Mouse (Mus musculus): Measurements from ENCODE around the gene Lce1a1. TPM values are rescaled to one million over a fixed set of nuclear protein-coding genes. Genes with fewer than 3 reads are reported as not detected.

Gene Lce1a1
- total and polyA plus RNA-seq, 3 experiments = not detected

DNA sequence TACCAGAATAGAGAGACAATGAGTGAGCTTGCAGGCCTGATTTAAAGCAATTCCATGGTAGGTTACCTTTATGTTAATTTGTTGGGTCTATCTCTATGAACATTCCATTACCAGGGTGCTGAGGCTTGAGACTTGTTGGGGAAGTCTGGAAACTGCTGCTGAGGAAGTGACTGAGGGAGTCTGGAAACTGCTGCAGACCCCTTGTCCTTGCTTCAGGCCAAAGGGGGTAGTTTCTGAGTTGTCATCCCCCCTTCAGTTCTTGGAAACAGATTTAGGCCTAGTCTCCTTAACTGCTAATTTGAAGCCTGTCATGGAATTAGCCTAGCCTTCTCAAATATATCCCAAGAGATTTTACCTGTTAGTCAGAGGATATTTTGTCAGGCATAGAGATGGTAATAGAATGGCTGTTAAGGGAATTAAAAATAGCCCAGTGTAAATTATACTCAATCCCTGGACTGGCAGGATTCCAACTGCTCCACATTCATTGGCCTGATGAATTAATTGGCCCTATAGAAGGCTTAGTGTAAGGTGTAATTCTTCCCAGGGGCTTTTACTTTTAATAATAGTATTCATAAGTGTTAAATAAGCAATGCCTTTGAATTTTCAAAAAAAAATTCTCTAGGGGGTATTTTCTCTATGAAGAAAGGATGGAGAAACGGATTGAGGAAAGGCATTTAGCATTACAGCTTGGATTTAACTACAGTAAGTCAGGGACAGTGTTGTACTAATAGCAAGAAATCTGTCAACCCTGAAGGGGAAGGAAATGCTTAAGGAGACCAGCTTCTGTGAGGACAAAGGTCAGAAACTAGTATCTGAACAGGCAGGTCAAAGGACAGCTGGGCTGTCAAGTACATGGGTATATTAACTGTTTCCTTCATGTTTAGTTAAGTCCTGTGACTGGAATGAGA lies 10.1 kb downstream of the Lce1a1 start:
- dilution Hi-C loops (cut with MboI; ENCODE audit: extremely low pct_ligation_motif_present, extremely low pct_unique_long_range_greater_than_20kb, low sequenced_read_pairs) = no loop called here
- H3K9ac ChIP-seq (ENCODE audit: insufficient read depth, low read depth) = no peak overlapping the region
- no peak overlapping the region for H3K4me3 ChIP-seq (replicated peaks in 1 of 3; ENCODE audit: low read depth in 2 of 3, low read length in 2 of 3, poor library complexity in 1 of 3)
- no peaks in the 10 kb centered on the region for H3K36me3 ChIP-seq (replicated peaks in 1 of 2; ENCODE audit: control insufficient read depth in 1 of 2, insufficient read depth in 1 of 2, low read length in 1 of 2)
- H3K9me3 ChIP-seq (replicated peaks; ENCODE audit: low read length) = no peaks in the 10 kb centered on the region
- in situ Hi-C loops (cut with MboI; ENCODE audit: low pct_ligation_motif_present, low pct_unique_long_range_greater_than_20kb, low sequenced_read_pairs) = no loop called here
- no peaks in the 10 kb centered on the region for H3K4me1 ChIP-seq (ENCODE audit: control insufficient read depth in 1 of 2, insufficient read depth in 2 of 2)
- H3K4me2 ChIP-seq (ENCODE audit: insufficient read depth, low read depth, poor library complexity, severe bottlenecking) = no peak overlapping the region
- TF ChIP-seq NELFE (IDR thresholded peaks at IDR 0.05; ENCODE audit: low read depth, low read length) (no peak), TCF12 (IDR thresholded peaks at IDR 0.05; ENCODE audit: low read depth, low read length) (no peak), PAX5 (IDR thresholded peaks at IDR 0.05; ENCODE audit: low read length) (no peak), TBP (conservative IDR thresholded peaks at IDR 0.05; ENCODE audit: low read depth, low read length) (no peak), HCFC1 (IDR thresholded peaks at IDR 0.05; ENCODE audit: low read depth, low read length) (no peak), MAX (IDR thresholded peaks at IDR 0.05; ENCODE audit: low read length) (no peak), CHD1 (IDR thresholded peaks at IDR 0.05; ENCODE audit: low read depth, low read length) (no peak), ZNF384 (IDR thresholded peaks at IDR 0.05; ENCODE audit: low read depth, low read length) (no peak), POLR2AphosphoS2 (IDR thresholded peaks at IDR 0.05; ENCODE audit: low read depth, low read length) (no peak), RCOR1 (conservative IDR thresholded peaks at IDR 0.05; ENCODE audit: low read depth, low read length) (no peak), GABPA (IDR thresholded peaks at IDR 0.05; ENCODE audit: insufficient replicate concordance, low read depth, low read length) (no peak), ELF1 (IDR thresholded peaks at IDR 0.05; ENCODE audit: low read depth, low read length) (no peak), ZMIZ1 (IDR thresholded peaks at IDR 0.05; ENCODE audit: low read depth, low read length) (no peak), USF2 (conservative IDR thresholded peaks at IDR 0.05; ENCODE audit: low read depth, low read length) (no peak), EP300 (IDR thresholded peaks at IDR 0.05; ENCODE audit: low read length) (no peak)
- H3K27ac ChIP-seq (ENCODE audit: insufficient read depth, low read depth) = no peak overlapping the region
- H3K27me3 ChIP-seq (replicated peaks) = no peaks in the 10 kb centered on the region
- DNase-seq (ENCODE audit: extremely low read depth) = no peak
- no peaks in the 10 kb centered on the region for H3K79me2 ChIP-seq (replicated peaks; ENCODE audit: control insufficient read depth, extremely low read depth, insufficient read depth, poor library complexity, severe bottlenecking)

DNA sequence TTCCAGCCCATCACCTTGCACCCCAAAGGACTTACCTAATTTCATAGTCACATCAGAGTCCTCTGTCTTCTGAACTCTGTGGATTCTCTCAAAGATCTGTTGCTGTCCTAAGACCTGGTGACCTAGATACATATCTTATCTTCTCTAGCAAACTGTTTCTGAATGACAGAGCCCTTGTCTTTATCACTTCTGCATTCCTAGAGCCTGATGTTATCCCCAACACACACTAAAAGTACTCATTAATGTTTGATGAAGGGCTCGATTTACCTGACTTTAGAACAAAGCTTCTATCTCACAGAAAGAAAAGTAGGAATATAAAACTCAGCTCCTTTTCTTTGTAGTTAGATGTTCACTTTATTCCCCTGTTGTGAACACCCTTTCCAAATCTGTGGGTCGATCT lies 26.5 kb downstream of the Lce1a1 start, which contains the start of gene Lce6a:
TSS of gene Lce6a (minus strand) at position 101 of the 400 bp plus-strand sequence.
- Histone ChIP-seq H3K9me3 (replicated peaks; ENCODE audit: low read length) (no peaks in the 10 kb centered on the region), H3K36me3 (replicated peaks in 1 of 2; ENCODE audit: control insufficient read depth in 1 of 2, insufficient read depth in 1 of 2, low read length in 1 of 2) (no peaks in the 10 kb centered on the region), H3K27me3 (replicated peaks) (no peaks in the 10 kb centered on the region), H3K27ac (ENCODE audit: insufficient read depth, low read depth) (no peak within 1 kb of the TSS), H3K4me2 (ENCODE audit: insufficient read depth, low read depth, poor library complexity, severe bottlenecking) (no peak within 1 kb of the TSS), H3K4me3 (replicated peaks in 1 of 3; ENCODE audit: low read depth in 2 of 3, low read length in 2 of 3, poor library complexity in 1 of 3) (no peak within 1 kb of the TSS), H3K79me2 (replicated peaks; ENCODE audit: control insufficient read depth, extremely low read depth, insufficient read depth, poor library complexity, severe bottlenecking) (no peaks in the 10 kb centered on the region), H3K9ac (ENCODE audit: insufficient read depth, low read depth) (no peak within 1 kb of the TSS), H3K4me1 (ENCODE audit: control insufficient read depth in 1 of 2, insufficient read depth in 2 of 2) (no peaks in the 10 kb centered on the region)
- DNase-seq (ENCODE audit: extremely low read depth) = no peak
- in situ Hi-C loops (cut with MboI; ENCODE audit: low pct_ligation_motif_present, low pct_unique_long_range_greater_than_20kb, low sequenced_read_pairs) = no loop called here
- dilution Hi-C loops (cut with MboI; ENCODE audit: extremely low pct_ligation_motif_present, extremely low pct_unique_long_range_greater_than_20kb, low sequenced_read_pairs) = no loop called here
- TF ChIP-seq NELFE (IDR thresholded peaks at IDR 0.05; ENCODE audit: low read depth, low read length) (no peak), MXI1 (IDR thresholded peaks at IDR 0.05; ENCODE audit: low read depth, low read length) (no peak), MYC (IDR thresholded peaks at IDR 0.05; ENCODE audit: low read depth, low read length) (no peak), USF1 (IDR thresholded peaks at IDR 0.05; ENCODE audit: low read depth, low read length) (no peak), JUND (conservative IDR thresholded peaks at IDR 0.05; ENCODE audit: low read depth, low read length) (no peak), USF2 (conservative IDR thresholded peaks at IDR 0.05; ENCODE audit: low read depth, low read length) (no peak)

All from CH12.LX (cell line).